Mouse (Mus musculus): ENCODE measurements at regions not wholly inside any gene's neighbourhood (a gene's known extent, or its start where the extent isn't known, plus 50 kb on each side); places are given as distances from the start of the nearest gene placed in this dataset.

- TF ChIP-seq CTCF (conservative IDR thresholded peaks at IDR 0.05; ENCODE audit: insufficient read depth, insufficient read length, low read depth, low read length) (no peak), POLR2A (IDR thresholded peaks at IDR 0.05; ENCODE audit: low read depth, low read length) (no peak)
These were observed 338.0 kb downstream of the Bcor start for GRCm38 (mm10) chrX:11821880-11822768.
